Mouse (Mus musculus): ENCODE data around the gene Scrn2.

Gene Scrn2

DNA sequence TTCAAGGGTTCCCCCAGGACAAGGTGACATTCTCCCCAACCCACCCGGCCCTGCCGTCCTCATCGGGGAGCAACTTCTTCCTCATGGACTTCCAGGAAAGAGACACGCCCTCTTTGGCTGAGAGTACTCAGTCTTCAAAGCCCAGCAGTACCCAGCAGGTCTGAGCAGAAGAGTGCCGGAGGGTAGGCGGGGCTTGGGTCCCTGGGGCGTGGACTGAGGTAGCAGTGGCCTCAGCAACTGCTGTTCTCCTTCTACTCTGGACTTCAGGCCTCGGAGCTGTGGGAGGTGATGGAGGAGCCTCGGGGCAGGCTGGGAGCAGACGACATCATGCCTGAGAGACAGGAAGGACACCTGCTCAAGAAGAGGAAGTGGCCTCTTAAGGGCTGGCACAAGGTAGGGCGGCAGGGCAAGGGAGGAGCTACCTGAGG, 22.5 kb downstream of the Scrn2 start:
- peak; percentile 35 for DNase-seq

DNA sequence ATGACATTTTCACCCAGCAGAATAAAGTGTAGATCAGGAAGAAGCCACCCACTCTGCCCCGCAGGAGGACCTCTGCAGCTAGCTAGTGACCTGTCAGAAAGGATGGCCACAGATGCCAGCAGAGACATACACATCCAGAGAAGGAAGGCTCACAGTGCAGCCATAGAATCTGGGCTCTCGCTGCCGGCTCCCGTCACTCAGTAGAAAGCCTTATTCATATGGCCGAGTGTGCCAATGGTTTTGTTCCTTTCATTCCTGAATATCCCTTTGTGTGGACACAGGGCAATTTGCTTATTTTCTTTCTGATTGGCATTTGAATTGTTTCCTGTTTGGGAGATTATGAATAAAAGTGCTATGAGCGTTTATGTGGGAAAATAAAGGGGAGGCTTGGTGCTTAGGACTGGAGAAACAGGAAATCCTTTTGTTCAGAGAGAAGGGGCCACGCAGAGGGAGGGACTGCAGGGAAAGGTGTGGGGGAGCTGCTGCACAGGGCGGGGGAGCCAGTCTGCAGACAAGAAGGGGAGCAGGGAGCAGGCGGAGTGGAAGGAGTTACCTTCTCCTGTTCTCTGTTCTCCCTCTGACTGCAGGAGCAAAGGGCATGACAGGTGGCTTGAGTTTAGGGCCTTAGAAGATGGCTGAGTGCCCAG, 33.7 kb downstream of the Scrn2 start:
- no peak for DNase-seq

DNA sequence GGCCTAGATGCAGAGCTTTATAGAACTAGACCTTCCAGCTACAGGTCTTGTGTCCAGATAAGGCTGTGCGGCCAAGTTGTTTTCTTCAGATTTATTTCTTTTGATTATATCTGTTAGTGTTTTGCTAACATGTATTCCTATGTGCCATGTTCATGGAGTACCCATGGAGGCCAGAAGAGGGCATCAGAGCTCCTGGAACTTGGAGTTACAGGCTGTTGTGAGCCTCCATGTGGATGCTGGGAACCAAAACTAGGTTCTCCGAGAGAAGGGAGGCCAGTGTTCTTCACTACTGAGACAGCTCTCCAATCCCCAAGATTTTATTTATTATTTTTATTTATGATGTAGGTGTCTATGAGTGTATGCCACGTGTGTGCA, 34.2 kb downstream of the Scrn2 start:
- DNase-seq, result no peak

DNA sequence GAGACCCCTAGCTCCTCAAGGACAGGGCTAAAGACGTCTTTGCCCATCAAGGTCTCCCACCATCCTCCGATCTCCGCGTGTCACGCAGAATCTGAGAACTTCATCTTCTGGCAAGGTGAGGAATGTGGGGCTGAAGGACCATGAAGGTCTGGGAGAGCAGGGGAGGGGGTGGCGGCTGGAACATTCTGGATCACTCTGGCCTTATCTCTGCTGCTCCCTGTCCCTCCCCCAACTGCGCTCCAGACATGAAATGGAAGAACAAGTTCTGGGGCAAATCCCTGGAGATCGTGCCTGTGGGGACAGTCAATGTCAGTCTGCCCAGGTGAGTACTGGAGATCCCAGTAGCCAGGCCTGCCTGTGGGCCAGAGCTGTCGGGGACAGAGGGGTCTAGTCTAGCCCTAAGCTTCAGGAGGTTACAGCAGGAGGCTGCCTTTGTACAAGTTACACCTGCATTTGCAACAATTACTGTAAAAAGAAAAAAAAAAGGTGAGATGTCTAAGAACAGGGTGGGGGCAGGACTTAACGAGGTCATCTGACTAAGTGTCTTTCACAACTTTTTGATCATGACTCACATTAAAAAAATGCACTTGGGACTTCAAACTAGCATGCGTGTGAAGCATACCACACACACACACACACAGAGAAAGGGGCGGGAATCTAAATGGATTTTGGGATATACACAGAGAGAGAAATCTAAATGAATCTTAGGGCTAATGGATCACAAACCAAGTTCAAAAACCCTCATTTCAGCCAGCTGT, 36.0 kb downstream of the Scrn2 start:
- no peak for DNase-seq

DNA sequence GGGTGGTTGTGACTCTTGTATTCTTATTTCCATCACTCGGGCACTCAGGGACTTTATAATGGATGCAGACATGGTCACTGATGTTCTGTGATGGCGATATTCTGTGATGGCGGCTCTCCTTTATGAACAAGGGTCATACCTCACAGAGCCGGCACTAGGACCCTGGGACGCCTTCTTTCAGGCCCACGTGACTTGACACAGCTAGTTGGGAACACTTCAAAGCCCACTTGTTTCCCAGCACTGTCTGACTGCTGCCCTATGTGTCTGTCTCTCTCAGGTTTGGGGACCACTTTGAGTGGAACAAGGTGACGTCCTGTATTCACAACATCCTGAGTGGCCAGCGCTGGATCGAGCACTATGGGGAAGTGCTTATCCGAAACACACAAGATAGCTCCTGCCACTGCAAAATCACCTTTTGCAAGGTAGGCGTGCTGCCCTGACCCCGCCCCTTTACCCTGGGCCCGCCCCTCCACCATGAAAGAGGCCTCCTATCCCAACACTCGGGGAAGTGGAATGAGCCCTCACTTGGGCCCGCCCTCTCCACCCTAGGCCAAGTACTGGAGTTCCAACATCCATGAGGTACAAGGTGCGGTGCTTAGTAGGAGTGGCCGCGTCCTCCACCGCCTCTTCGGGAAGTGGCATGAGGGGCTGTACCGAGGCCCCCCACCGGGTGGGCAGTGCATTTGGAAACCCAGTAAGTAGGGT, 37.1 kb downstream of the Scrn2 start:
- DNase-seq, result no peak

DNA sequence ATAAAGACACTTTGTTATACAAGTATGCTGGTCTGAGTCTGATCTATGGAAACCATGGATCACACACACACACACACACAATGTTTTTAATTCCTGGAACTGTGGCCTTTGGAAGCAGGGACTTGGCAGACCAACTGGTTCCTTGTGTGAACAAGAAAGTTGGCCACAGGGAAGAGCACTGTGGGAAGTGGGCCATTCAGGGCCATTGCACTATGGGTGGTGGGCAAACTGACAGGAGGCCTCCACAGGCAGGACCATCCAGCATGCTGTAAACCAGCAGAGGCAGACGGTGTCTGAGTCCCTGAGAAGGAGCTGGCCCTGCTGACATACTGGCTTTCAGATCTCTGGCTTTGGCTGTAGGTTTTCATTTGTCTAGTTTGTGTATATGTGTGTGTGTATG, 39.6 kb downstream of the Scrn2 start:
- DNase-seq, result no peak

DNA sequence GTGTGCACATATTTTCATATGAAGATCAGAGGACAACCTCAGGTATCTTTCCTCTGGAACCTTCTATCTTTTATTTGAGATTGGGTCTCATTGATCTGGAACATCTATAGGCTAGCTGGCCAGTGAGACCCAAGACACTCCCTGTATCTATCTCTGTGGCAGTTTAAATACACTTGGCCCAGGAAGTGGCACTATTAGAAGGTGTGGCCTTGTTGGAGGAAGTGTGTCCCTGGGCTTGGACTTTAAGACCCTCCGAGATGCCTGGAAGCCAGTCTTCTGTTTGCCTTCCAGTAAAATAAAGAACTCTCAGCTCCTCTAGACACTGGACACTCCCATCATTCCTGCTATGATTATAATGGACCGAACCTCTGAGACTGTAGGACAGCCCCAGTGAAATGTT, 40.0 kb downstream of the Scrn2 start:
- no peak for DNase-seq

DNA sequence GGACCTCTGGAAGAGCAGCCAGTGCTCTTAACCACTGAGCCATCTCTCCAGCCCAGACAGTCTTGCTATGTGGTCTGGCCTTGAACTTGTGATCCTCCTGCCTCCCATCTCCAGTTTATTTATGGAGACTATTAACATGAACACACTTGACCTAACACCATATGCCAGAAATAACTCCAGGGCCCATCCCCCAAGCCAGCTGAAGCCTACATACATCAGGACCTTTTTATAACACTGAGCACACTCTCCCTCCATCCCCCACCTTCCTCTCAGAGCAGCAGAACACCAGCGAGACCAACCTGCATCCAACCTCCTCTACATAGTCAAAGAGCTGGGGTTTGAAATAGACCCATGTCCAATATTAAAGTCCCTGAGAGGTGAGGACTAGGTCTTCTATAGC, 41.4 kb downstream of the Scrn2 start:
- DNase-seq, result no peak

DNA sequence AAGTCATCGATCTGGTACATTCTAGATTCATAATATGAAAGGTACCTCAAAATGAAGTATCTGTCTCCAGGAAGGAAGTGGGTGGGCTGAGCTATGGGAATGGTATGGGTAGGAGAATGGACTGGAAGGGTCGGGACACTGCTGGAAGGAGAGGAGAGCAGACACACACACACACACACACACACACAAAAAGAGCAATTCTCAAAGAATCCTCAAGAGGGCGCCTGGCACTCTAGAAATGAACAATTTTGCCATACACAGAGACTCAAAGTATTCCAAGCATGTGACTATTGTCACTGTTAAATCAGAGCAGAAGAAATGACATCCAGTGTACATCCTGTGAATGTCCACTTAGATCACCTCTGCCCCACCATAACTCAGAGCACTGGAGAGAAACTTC, 42.8 kb downstream of the Scrn2 start:
- DNase-seq, result peak; percentile 60

DNA sequence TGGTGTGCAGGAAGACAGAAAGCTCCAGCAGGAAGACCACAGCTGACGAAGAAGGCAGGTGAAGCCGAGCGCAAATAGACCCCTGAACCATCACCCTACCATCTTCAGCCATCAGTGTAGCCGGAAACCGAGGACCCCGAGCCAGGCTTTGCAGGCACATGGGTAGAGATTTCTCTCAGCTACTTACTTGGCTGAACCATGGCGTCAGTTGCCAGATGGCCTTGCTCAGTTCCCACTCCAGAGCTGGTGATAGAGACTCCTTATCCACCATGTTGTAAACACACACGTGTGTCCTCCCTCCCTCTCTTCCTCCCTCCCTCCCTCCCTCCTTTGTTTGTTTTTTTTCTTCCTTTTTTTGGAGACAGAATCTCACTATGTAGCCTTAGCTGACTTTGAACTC, 44.5 kb downstream of the Scrn2 start:
- no peak for DNase-seq

DNA sequence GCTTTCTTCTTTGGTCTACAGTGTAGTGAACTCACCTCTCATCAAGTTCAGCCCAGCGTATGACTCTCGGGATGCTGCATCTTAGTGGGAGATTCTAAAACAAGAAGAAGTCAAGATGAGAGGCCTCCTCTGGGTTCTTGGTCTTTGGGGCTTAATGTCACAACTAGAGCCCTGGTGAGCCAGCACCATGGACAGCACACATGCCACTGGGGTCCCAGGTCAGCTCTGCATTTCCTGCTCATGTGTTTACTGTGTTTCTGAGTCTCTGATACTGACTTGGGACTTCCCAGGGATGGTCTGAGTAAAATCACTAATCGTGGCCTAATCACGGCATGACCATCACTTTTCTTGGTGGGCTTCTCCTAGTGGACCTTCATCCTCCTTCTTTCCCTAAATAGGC, 49.0 kb downstream of the Scrn2 start:
- DNase-seq, result peak; percentile 52

DNA sequence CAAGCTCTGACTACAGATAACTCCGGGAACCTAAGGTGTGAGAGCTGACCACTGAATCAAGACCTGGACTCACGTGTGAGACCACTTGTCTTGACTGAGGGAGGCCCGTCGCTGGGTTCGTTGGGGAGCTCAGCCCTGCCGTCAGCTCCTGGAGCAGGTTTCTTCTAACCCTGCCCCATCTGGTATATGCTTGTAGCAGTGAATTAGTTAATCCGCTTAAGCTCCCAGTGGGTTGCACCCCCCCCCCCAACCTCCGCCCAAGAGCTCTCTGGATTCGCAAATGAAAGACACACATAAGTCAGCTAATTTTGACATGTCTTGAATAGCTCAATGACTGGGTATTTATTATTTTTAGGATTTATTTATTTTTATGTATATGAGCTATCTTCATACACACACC, 50.6 kb downstream of the Scrn2 start:
- DNase-seq, result no peak

DNA sequence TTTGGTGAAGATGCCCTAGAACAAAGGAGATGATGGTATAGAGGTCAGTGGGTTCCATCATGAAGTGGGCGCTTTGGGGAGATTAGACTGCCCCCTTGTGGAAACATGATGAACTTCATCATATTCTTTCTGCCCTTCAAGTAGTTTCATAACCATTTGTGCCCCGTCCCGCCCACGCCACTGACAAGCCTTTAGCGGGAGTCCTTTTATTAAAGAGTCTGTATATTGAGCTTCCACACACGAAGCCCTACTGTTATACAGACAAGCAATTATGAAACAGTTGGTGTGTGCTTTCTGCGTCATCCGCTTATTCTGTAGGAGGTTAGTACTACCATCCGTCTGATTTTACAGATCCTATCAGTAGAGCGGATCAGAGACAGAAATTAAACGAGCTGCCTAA, 53.2 kb downstream of the Scrn2 start:
- peak; percentile 53 for DNase-seq

Measured in kidney, postnatal 14 days (tissue).